Mouse (Mus musculus): Measurements from ENCODE around the gene Ubxn6.
"Not testable (repeated sequence)": the region's sequence is repeated elsewhere in the genome, so short reads cannot be mapped to it uniquely, and the experiment has no call there.

GRCm38 (mm10) chr17:56104821-56105220 lies 30.0 kb upstream of the Ubxn6 start:
- not testable (repeated sequence) for TF ChIP-seq CTCF, EP300 (IDR thresholded peaks at IDR 0.05)

All from lung, postnatal 0 days (tissue).